Mouse (Mus musculus) c-Kit-negative CD71-positive TER-119-positive erythroid progenitor cells, embryonic 14.5 days (primary cell): ENCODE data around the gene Olfr49.

Experiments
- DNase-seq: peaks from one replicate; pipeline ENCODE4 v3.0.0-alpha.2; 2013; ENCODE audit warnings: low read depth, low spot score

The Olfr49 gene

DNA sequence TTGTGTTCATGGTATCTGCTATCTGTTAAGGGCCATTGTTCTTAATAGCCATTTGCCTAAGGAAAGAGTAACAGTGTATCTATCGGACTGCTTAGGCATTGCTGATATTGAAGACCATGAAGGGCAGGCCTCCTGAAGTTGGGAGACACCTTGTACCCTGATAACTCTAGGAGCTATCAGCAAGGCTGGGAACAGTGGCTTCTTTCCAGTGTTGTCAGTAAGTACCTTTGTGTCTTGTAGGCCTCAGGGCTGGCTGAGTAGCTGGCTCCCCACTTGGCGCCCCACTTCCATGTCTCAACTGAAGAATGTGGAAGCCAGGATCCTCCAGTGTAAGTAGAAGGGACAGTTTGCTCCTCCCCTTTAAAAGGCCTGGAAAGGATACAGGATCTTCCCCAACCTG lies 23.4 kb downstream of the Olfr49 start:
- no peak for DNase-seq

DNA sequence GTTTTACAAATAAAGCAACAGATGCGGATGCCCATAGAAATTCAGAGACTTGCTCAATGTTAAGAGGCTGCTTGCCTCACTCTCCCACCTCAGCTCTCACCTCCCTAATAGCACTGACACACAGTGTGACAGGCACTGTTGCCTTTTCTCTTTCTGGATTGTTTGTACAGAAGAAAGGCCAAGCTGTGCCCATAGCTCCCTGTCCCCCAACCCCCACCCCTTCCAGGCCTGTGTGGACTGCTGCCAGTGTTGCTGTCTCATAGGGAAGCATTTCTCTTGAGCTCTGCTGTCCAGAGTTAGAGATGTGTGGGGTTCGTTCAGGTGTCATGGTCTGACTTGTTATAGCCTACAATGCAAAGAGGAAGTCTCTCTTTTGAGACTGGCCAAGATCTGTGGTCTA lies 24.5 kb downstream of the Olfr49 start:
- DNase-seq = no peak

DNA sequence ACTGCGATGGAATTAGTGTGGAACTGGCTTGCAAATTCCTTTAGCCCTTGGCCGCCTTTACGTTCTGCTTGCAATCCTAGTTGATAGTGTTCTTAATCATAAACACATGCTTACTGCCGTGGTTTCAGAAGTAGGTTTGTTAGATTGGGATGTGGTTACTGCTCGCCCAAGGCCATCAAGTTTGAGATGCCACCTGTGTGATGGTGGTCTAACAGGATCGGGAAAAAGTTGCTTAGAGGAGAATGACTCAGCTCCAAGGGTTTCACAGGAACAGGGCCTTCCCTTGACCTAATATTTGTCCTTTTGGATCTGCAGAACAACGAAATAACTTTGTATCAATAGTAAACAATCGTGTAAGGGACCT lies 25.0 kb downstream of the Olfr49 start:
- DNase-seq = no peak

DNA sequence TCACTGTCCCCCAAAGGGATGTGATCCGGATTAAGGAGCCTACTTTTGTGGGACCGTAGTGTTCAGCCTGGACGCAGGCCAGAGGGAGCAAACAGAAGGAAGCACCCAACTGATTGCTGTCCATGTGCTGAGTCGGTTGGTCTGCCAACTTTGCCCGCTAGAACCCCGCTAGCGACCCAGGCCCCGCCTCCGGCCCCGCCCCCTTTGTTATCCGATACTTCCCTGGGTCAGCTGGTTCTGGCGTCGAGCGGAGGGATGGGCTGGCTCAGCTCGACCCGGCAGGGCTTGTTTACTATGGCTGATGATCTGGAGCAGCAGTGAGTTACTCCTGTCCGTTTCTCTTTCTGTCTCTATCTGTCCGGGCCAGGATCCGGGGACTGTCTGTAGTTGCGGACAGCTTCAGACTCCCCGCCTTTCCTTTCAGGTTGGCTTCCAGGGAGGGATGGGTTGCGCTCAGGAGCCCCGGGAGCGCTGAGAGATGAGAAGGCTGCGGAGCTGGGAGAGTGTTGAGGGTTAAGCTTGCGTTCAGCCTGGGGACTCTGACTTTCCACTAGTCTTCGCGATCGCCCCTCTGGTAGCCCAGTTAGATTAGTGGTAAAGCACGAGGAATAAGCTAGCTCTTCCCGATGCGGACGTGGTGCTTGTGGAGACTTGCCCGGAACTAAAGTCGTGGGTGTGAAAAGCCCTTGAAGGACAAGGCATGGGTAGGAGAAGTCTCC lies 25.6 kb downstream of the Olfr49 start:
- peak; percentile 77 for DNase-seq

DNA sequence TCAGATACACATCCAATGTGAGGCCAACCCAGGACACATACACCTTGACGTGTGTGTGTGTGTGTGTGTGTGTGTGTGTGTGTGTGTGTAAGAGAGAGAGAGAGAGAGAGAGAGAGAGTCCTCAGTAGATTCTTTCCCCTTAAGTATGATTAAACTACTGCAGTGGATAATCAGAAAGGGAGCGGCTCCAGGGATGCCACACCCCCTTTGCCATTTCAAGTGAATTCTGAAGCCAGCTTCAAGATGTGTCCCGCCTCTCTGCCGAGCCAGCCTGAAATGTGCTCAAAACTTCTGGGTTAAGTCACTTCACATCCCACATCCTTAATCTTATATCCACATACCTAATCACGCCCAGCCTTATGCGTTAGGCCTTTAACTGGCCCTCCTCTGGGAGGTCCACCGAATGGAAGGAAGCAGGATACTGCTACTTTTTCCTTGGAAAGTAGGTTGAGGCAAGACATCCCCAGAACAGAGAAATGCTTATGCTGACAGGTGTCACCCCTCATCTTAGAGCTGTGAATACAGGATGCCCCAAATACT lies 26.5 kb downstream of the Olfr49 start:
- DNase-seq = no peak

DNA sequence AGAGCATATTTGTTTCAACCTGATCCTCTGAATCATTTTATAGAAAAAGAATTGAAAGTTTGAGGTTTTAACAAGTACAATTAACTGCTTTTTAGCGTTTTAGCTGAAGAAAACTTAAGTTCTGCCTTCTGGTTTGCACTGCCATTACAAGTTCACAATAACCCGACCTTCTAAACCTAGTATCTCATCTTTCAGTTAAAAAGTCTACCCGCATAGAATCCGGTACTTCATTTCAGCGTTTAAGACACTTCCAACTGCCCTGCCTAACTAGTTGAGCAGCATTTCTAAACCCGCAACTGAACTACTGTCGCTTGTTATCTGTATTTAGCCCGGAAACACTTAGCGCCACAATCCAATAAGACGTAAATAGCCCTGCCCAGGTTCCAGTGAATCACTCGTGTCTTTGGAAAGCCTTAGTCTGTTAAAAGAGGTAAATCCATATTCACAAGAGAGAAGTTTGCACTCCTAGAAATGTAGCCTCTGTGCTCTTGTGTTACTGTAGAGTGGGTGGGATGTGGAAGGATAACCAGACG lies 30.0 kb downstream of the Olfr49 start:
- no peak for DNase-seq

DNA sequence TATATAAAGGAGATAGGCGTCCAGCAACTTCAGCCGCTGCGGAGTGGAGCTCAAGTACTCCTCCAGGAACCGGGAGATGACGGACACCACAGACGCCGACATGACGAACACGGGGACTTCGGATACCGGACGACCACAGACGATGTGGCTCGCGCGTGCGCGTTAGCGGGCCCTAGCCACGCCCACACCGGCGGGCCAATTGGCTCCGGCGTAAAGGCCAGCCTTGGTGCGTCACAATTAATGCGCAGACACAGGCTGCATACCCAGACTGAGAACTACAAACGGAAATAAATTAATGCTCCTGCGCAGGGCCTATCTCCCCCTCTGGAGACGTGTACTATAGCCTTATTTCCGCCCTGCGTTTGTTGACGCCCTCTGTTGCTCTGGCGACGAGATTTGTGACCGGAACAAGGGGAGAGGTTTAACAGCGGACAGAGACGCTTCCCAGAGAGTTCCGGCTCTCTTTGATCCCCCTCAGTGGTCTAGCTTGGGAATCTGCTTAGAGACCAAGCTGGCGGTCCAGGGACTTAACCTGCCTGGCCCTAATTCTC lies 30.9 kb downstream of the Olfr49 start, which contains the start of the genes Dad1 and Abhd4:
Gene Dad1, minus strand, starts transcription at position 364 of the 551 bp plus-strand sequence.
Gene Abhd4, plus strand, starts transcription at position 448 of the 551 bp plus-strand sequence.
- peak; percentile 92 for DNase-seq

DNA sequence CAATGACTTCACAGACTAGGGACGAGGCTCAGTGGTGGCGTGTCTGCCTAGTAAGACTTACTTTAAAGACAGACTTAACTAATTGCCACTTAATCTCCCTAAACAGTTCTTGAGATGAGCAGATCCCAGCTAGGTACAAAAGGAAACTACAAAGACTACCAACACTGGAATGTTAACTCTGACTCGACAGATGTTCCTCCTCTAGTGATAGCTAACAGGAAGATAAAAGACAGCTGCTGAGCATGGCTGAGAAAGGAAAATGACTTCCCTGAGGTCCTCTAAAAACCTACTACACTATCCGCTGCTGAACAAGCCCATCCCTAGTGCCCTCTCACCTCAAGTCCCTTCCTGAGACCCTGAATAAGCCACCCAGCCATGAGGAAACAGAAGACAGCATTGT lies 34.6 kb downstream of the Olfr49 start:
- no peak for DNase-seq

DNA sequence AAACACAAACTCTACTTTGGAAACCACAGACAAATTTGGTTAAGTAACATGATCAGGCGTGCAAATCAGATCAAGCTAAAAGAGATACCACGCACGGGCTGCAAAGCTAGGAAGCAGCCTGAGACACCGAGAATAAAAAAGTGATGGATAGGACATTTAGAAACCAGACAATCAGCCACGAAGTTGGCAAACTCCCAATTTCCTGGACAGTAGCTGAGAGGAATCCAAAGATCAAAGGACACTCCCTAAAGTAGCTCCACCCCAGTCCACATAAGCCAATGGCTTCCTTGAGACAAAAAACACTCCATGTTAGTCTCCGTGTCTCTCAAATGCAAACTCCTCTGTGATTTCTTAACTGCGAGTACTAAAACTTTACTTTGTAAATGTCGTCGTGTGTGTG lies 35.4 kb downstream of the Olfr49 start:
- no peak for DNase-seq

DNA sequence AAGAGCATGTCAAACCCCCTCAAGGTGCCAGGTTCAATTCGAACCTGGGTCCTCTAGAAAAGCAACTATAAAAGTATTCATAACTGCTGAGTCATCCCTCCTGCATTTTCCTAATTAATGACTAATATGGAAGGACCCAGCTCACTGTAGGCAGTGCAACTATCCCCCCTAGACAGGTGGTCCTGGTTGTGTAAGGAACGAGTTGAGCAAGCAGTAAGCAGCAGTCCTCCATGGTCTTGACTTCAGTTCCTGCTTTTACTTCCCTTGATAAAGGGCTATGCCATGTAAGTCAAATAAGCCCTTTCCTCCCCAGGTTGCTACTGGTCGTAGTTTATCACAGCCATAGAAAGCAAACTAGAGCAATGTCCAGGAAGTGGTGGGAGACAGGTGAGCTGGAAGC lies 38.5 kb downstream of the Olfr49 start:
- no peak for DNase-seq

DNA sequence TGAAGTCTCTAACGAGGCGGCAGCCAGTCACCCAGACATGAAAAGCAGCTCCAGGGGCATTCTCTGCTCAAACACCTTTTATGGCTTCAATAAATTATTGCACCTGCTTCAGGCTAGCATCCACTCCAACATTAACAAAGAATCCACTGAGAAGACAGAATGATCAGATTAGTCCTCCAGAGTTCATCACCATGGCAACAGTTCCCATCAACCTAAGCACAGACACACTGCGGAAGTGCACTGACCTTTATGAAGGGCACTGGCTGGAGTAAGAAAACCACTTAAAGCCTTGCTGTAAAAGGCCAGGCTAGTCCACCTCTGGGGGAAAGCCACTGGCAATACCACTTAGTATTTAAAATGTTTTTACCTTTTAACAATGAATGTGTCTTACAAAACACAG lies 40.6 kb downstream of the Olfr49 start:
- DNase-seq = no peak

DNA sequence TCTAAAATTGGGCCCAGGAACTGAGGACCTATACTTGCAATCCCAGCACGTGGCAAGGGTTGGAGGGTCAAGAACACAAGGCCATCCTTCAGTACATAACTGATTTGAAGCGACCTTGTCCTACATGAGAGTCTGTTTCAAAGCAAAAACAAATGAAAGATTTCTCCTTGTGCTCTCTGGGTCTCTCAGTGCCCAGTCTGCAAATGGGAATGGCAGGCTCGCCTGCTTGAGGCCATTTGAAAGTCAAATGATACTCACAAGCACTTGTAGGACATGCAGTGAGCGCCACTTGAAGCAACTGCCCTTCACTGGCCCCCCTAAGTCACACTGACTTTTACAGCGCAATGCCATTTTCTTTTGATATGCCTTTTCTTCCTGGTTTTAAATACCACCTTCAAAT lies 44.2 kb downstream of the Olfr49 start:
- DNase-seq = no peak

DNA sequence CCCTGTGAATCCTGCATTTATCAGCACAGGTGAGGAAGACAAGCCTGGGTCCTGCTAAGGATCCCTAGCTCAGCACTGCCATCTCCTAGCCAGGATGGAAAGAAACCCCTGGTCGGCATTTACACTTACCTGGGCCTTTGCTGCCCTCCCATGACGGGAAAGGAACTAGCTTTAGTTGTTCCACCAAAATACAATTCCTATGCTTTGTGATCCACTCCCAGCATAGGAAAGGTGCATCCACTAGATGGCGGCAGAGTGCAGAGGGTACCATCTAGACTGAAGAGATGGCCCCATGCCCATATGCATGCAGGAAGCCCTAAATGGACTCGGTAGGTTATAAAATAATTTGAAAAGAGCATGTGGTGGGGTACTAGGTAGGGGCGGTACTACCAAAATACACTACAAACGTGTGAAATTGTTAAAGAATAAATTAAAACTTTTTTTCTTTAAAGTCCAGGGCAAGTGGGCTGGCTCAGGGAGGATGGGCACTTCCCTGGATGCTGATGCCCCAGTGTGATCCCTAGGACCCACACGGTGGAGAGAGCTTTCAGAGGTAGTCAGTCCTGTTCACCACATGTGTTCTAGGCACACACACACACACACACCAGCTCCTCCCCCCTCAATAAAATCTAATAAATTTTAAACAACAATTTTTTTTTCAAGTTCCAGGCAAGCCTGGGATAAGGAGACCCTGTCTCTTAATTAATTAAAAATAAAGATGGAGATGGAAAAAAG lies 45.6 kb downstream of the Olfr49 start:
- peak; percentile 56 for DNase-seq

DNA sequence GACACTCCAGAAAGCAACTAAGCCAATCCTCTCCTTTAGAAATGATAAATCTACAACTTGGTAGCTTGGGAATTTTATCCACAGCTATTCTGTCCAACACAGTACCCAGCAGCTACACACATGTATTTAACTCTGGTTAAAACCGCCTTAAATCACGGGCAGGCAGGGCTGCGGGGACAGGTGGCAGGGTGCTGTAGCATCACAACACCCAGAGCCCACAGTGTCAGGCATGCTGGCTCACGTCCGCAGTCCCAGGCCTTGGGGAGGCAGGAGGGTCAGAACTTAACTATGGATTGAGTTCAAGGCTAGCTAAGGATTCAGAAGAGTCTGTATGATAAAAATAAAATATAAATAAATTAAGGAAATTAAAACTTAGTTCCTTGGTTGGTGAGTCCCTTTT lies 47.9 kb downstream of the Olfr49 start:
- no peak for DNase-seq

DNA sequence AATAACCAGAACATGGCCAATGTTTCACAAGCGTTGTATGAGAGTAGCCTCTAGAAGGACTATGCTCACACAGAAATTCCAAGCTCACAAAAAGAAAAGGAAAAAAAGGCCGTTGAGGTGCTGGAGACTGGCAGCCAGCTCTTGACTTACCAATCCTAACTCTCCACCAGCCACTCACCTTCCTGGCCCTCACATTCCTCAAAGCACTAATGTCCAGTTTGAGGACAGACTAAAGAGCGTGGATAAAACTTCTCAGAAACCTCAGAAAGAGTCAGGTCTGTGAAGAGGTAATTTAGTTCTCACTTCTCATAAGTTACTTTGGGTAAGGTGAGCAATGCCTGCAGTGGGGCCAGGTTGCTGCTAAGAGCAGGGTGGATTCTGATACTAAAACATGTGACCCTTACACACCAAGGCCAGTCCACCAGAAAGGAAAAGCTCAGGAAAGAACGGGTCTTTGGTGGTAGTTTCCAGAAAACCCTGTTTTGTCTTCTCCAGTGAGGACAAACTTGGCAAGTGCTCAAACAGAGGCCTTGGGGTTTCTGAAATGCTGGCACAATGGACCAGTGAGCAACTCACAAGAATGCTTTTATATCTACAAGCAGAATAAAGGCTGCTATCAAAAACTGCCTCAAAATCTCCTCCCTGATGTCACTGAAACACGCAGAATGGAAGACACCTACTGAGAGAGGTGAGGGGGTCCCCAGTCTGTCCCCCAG lies 48.8 kb downstream of the Olfr49 start:
- no peak for DNase-seq

DNA sequence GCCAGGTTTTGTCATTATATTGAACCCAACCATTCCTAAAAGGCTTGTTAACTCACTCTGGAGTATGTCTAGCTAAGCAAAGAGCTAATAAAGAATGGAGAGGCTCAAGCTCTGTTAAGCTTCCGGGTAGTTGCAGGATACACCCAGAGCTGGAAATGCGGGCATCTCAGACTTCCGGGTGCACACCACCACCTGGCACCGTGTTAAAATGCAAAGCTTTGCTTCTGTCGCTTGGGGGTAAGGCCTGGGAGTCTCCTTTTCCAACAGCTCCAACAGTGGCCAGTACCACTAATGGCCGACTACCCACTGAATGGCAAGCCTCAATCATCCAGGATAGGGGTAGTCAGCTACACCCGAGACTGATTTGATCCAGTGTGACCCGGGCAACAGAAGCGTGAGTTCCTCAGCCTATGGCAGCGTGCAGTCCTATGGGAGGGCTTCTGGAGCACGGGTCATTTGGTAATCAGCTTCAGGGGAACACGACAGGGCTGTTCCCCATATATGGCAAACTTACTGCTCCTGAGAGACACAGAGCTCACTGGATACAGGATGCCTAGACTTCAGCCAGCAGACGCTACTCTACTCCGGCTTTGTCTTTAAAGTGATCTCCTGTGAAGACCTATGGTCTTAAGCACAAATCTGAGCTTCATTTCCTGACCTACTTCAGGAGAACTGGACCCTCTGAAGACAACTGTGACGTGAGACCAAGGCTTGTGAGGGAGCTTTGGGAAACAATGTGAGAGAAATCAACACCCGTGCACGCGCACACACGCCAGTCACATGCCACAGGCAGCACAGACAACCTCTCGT lies 50.3 kb downstream of the Olfr49 start:
- DNase-seq = no peak

DNA sequence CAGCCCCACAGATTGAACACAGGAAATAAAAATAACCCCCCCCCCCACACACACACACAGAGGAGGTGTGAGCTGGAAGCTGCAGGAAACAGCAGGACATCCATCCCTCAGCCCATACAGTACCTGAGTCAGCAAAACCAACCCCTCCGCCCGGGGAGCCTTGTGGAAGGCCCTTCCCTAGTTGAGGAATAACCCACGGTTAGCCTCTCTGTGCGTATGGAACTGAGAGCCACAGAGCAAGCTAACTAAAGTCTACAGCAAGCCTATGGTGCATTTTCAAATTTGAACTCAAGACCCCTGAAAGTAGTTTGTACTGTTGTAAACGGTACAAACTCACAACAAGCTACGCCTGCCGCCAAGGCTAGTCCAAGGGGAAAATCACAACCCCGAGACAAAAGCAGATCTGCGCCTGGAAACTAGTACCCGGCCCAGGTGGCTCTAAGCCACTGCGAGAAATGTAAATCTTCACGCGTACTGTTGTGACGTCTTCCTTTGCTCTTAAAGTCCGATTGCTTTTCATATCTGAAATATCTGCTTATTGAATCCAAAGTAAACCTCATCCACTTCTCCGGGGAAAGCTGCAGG lies 51.1 kb downstream of the Olfr49 start:
- no peak for DNase-seq

DNA sequence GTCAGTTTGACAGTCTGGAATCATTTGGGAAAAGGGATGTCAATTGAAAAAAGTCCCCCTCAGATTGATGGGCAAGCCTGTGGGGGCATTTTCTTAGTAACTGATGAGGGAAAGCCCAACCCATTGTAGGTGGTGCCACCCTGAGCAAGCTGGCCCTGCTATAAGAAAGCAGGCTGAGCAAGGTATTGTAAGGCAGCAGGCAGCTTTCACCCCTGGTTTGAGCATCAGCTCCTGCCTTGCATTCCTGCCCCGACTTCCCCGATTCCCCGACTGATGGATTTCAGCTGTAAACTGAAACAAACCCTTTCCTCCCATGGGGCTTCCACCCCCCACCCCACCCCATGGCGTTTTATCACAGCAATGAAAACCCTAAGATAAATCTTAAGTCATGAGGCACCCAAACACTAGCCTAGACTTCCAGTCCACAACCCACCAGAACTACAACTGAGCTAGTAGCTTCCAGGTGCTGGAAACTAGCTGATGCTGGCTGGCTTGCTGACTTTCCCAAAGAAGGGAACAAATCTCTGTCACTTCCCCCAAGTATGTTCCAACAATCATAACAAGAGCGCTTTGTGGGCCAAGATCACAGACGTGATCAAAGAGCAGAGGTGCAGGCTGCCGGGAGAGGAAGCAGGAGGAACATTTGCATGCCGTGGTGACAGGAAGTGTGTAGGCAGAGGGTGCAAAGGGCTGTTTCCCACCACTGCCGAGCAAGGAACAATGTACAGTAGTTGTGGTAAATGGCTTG lies 51.8 kb downstream of the Olfr49 start:
- no peak for DNase-seq

DNA sequence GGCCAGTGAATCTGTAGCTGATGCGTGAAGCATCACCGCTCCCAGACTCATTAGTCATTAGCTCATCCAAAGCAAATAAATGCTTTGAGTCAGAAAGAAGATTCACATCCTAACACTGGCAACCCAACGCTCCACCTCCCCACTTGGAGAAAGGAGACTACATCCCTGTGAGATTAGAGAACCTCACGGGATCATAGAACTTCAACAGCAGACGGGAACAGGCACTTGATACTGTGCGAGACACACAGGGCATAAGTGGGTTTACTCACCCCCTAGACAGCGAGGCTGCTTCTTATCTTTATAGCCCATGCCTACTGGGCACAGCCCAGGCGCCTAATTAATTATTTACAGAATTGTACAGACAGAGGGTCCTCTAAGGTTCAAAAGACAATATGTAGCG lies 52.6 kb downstream of the Olfr49 start:
- DNase-seq = no peak
